Mouse (Mus musculus) limb, embryonic 15.5 days (tissue): ENCODE results near the gene Myocd. TPM values are rescaled to one million over a fixed set of nuclear protein-coding genes. Genes with fewer than 3 reads are reported as not detected.
A peak's percentile ranks its signal among the peaks of the same experiment; 100 is the strongest.

ENCODE experiments used
- ATAC-seq: fragments of 200-750 bp; cut with Nextera tagmentation; 2 replicates; pipeline ENCODE4 v1.8.0; 2017; ENCODE audit warnings: low read depth, moderate TSS enrichment; ENCODE audit not compliant: insufficient number of reproducible peaks, low FRiP score, low TSS enrichment
- H3K27ac ChIP-seq: fragments of 300-500 bp; sonication (generic); 2 replicates; pipeline ENCODE4 v1.5.1; 2015; ENCODE audit warnings: moderate library complexity, mild to moderate bottlenecking, inconsistent platforms
- H3K27me3 ChIP-seq: fragments of 300-500 bp; sonication (generic); 2 replicates; pipeline ENCODE4 v1.6.1; 2015; ENCODE audit warnings: inconsistent platforms
- H3K36me3 ChIP-seq: fragments of 300-500 bp; sonication (generic); 2 replicates; pipeline ENCODE4 v1.6.1; 2015; ENCODE audit warnings: inconsistent platforms
- H3K4me1 ChIP-seq: fragments of 300-500 bp; sonication (generic); 2 replicates; pipeline ENCODE4 v1.6.1; 2015; ENCODE audit warnings: inconsistent platforms
- H3K4me2 ChIP-seq: fragments of 300-500 bp; sonication (generic); 2 replicates; pipeline ENCODE4 v1.6.1; 2015; ENCODE audit warnings: mild to moderate bottlenecking, inconsistent platforms
- H3K4me3 ChIP-seq: fragments of 300-500 bp; sonication (generic); 2 replicates; pipeline ENCODE4 v1.5.1; 2015; ENCODE audit warnings: mild to moderate bottlenecking, inconsistent platforms
- H3K9ac ChIP-seq: fragments of 300-500 bp; sonication (generic); 2 replicates; pipeline ENCODE4 v1.6.1; 2015; ENCODE audit warnings: inconsistent platforms
- H3K9me3 ChIP-seq: fragments of 300-500 bp; sonication (generic); 2 replicates; pipeline ENCODE4 v1.6.1; 2016; ENCODE audit warnings: inconsistent platforms
- WGBS: fragments of 180-500 bp; shearing (Covaris S2); methylation state at CpG from one replicate; pipeline ENCODE4 v1.1.7; 2015; 5-methylcytosine and 5-hydroxymethylcytosine counted together
- polyA plus RNA-seq: library from polyadenylated mRNA; unstranded; fragments of >200 nt; fragmentation: Nextera tagmentation; extraction: Ambion mirVana; gene quantifications from 2 replicates; pipeline ENCODE4 v1.2.1, GENCODE M21; 2015

Gene Myocd
- polyA plus RNA-seq, 1 experiment from 2014 or later = 0.33 TPM

DNA sequence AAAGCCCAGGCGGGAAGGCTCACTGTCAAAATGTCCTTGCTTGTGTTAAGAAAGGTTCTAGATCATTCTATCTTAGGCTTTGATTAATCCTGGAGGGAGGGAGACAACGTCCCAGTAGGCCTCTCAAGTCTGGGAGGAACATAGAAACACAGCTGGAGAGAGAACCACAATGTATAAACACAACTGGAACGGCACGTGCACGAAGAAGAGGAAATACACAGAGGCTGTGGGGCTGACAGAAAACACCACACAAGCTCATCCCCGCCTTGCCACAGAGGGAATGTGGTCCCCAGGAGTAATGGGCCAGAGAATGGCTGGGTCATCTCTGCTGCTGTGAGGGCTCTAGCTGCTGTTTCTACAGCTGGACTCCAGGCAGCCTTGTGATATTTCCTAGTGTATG, 58.1 kb downstream of the Myocd start:
- Histone ChIP-seq H3K4me2 (no peak overlapping the region), H3K36me3 (no peaks in the 10 kb centered on the region), H3K9me3 (no peaks in the 10 kb centered on the region), H3K4me3 (no peak overlapping the region), H3K4me1 (no peaks in the 10 kb centered on the region), H3K27ac (no peak overlapping the region), H3K27me3 (no peaks in the 10 kb centered on the region), H3K9ac (no peak overlapping the region)
- no peak for ATAC-seq
- 80% methylated on average over 6 of the region's 6 CpGs for WGBS

DNA sequence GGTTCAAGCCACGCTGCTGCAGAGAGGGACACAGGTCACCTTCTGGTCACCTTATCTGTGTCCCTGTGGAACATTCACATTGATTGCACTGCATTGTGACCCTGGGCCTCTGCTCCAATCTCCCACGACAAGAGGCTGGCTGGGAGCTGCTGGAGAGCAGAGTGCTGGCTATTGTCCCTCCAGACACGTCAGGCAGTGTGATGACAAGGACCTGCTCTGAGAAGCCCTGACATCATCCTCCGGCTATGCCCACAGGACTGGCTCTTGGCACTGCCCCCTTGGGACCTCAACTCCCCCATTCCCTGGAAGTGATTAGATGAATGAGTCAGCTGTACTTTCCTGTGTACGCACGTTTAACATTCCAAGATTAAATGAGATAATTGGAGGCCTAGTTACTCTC, 60.3 kb downstream of the Myocd start:
- Histone ChIP-seq H3K27ac (no peak overlapping the region), H3K4me2 (no peak overlapping the region), H3K27me3 (no peaks in the 10 kb centered on the region), H3K4me1 (no peaks in the 10 kb centered on the region), H3K9me3 (no peaks in the 10 kb centered on the region), H3K4me3 (no peak overlapping the region), H3K36me3 (no peaks in the 10 kb centered on the region), H3K9ac (no peak overlapping the region)
- ATAC-seq = no peak
- WGBS = 57% methylated on average over 6 of the region's 6 CpGs

GRCm38 (mm10) chr11:65205306-65205705, 64.5 kb downstream of the Myocd start:
- H3K9ac ChIP-seq = no peak overlapping the region
- H3K27me3 ChIP-seq = no peaks in the 10 kb centered on the region
- 75% methylated on average over 5 of the region's 5 CpGs for WGBS
- no peak overlapping the region for H3K4me3 ChIP-seq
- no peaks in the 10 kb centered on the region for H3K36me3 ChIP-seq
- ATAC-seq = no peak
- H3K4me2 ChIP-seq = no peak overlapping the region
- no peaks in the 10 kb centered on the region for H3K9me3 ChIP-seq
- H3K27ac ChIP-seq = no peak overlapping the region
- no peaks in the 10 kb centered on the region for H3K4me1 ChIP-seq

DNA sequence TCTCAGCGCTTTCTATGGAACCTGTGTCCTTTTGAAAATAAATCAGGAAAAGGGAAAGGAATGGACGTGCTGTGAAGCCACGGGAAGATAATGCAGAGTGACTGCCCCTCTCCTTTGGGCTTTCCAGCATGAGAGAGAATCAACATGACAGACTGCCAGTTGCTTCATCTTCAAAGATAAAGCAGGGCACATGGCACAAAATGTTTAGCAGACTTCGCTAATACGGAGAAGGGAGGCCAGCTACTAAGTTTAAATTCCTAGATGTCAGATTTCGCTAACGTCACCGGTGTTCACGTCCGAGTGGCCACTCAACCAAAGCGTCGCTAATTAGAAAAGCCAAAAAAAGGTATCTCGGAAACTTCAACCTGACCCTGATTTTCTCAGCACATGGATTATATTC, 65.1 kb downstream of the Myocd start:
- no peaks in the 10 kb centered on the region for H3K36me3 ChIP-seq
- ATAC-seq = no peak
- H3K9me3 ChIP-seq = no peaks in the 10 kb centered on the region
- H3K27me3 ChIP-seq = no peaks in the 10 kb centered on the region
- H3K4me3 ChIP-seq = no peak overlapping the region
- H3K4me2 ChIP-seq = no peak overlapping the region
- H3K27ac ChIP-seq = no peak overlapping the region
- WGBS = 75% methylated on average over 13 of the region's 13 CpGs
- H3K9ac ChIP-seq = no peak overlapping the region
- no peaks in the 10 kb centered on the region for H3K4me1 ChIP-seq

GRCm38 (mm10) chr11:65203020-65203419, 66.8 kb downstream of the Myocd start:
- ATAC-seq = no peak
- no peaks in the 10 kb centered on the region for H3K27me3 ChIP-seq
- H3K9ac ChIP-seq = no peak overlapping the region
- 50% methylated on average over 1 of the region's 1 CpGs for WGBS
- no peaks in the 10 kb centered on the region for H3K36me3 ChIP-seq
- no peak overlapping the region for H3K4me2 ChIP-seq
- no peak overlapping the region for H3K27ac ChIP-seq
- H3K4me1 ChIP-seq = no peaks in the 10 kb centered on the region
- H3K4me3 ChIP-seq = no peak overlapping the region
- H3K9me3 ChIP-seq = no peaks in the 10 kb centered on the region

DNA sequence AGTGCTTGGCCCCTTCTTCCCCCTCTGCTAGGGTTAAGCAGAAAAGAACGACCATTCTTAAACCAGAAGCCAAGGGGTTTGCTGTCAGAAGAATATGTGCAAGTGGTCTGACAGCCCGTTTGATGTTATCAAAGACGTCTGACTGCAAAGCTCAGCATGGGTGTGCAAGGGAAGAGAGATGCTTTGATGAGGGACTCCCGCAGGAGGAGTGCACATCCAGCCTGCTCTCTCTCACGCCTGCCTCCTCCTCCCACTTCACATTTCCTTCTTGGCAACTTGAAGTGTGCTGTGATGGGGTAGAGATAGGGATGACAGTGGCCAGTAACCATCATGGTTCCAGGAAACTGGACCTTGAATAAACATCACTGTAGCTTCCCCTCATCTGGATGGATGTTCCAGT, 67.6 kb downstream of the Myocd start:
- Histone ChIP-seq H3K9ac (no peak overlapping the region), H3K4me2 (no peak overlapping the region), H3K27me3 (no peaks in the 10 kb centered on the region), H3K27ac (no peak overlapping the region), H3K4me3 (no peak overlapping the region), H3K4me1 (no peaks in the 10 kb centered on the region), H3K36me3 (no peaks in the 10 kb centered on the region), H3K9me3 (no peaks in the 10 kb centered on the region)
- no peak for ATAC-seq
- WGBS = 36% methylated on average over 5 of the region's 5 CpGs

- Histone ChIP-seq H3K4me1 (no peaks in the 10 kb centered on the region), H3K27ac (no peak overlapping the region), H3K27me3 (peaks cover 6% of the 10 kb centered on the region; the same call in 1 of the 2 replicates), H3K36me3 (no peaks in the 10 kb centered on the region), H3K4me2 (no peak overlapping the region), H3K9ac (no peak overlapping the region), H3K9me3 (no peaks in the 10 kb centered on the region), H3K4me3 (no peak overlapping the region)
- no peak for ATAC-seq
- WGBS = 80% methylated on average over 3 of the region's 3 CpGs
Measured at GRCm38 (mm10) chr11:65198026-65198425, 71.8 kb downstream of the Myocd start.

DNA sequence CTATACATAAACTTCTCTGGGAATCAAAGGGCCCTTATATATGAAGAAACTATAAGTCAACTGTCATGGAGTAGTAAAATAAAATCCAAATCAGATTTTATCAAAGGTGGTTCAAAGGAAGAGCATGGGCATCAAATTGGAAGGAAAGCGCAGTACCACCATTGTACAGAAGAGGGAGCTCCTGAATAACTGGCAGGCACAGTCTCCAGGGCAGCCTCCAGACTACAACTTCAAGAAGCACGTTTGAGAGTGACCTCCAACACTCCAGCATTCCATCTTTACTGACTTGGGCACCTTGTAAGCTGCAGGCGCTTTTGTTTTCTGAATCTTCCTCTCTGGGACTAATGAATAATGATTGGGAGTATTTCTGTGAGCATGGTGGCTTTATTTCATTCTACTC, 72.5 kb downstream of the Myocd start:
- no peak for ATAC-seq
- peaks cover 6% of the 10 kb centered on the region; the same call in 1 of the 2 replicates for H3K27me3 ChIP-seq
- no peak overlapping the region for H3K9ac ChIP-seq
- H3K36me3 ChIP-seq = no peaks in the 10 kb centered on the region
- H3K4me3 ChIP-seq = no peak overlapping the region
- no peak overlapping the region for H3K4me2 ChIP-seq
- no peak overlapping the region for H3K27ac ChIP-seq
- H3K4me1 ChIP-seq = no peaks in the 10 kb centered on the region
- H3K9me3 ChIP-seq = no peaks in the 10 kb centered on the region
- WGBS = 3% methylated on average over 3 of the region's 3 CpGs

DNA sequence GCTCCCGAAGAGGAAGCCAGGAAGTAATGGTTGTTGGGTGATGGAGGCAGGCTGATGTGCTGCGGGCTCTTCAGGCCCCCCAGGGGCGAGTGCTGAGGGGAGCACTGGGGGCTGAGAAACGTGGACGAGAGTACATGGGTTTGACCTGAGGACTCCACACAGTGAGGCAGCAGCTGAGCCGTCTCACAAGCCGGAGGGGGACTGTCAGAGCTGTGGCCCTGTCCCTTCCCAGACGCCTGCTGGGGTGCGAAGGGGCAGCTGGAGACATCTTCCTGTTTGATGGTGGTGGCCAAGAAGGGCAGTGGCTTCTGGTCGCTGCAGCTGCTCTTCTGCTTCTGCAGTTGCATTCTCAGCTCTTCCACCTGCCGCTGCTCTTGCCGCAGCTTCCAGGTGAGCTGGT, 82.8 kb downstream of the Myocd start:
- Histone ChIP-seq H3K27ac (no peak overlapping the region), H3K27me3 (no peaks in the 10 kb centered on the region), H3K9ac (no peak overlapping the region), H3K36me3 (no peaks in the 10 kb centered on the region), H3K4me3 (no peak overlapping the region), H3K4me1 (no peaks in the 10 kb centered on the region), H3K4me2 (no peak overlapping the region), H3K9me3 (no peaks in the 10 kb centered on the region)
- 79% methylated on average over 12 of the region's 12 CpGs for WGBS
- ATAC-seq = no peak

DNA sequence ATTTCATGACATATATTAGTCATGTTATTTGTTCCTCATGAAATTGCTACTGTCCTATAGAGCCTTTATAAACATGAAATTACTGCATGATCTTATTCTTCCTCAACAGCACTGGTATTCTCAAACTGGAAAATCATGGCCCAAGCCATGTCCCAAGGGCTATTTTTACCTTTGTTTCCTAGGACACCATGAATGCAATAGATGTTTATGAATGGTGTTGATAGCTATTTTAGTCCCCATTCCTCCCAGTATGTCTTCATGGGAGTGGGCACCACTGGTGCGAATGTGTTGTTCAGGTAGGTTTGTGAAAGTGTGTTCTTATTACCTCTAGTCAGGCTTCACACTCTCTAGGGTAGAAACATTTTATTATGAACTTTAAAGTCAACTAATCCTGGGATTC, 84.7 kb downstream of the Myocd start:
- H3K27me3 ChIP-seq = no peaks in the 10 kb centered on the region
- WGBS = 94% methylated on average over 1 of the region's 1 CpGs

GRCm38 (mm10) chr11:65170121-65170750, 99.6 kb downstream of the Myocd start:
- no peak overlapping the region for H3K4me2 ChIP-seq
- no peak for ATAC-seq
- no peak overlapping the region for H3K9ac ChIP-seq
- H3K36me3 ChIP-seq = no peaks in the 10 kb centered on the region
- no peak overlapping the region for H3K27ac ChIP-seq
- no peak overlapping the region for H3K4me3 ChIP-seq
- H3K4me1 ChIP-seq = no peaks in the 10 kb centered on the region
- 85% methylated on average over 4 of the region's 4 CpGs for WGBS
- H3K9me3 ChIP-seq = no peaks in the 10 kb centered on the region
- H3K27me3 ChIP-seq = no peaks in the 10 kb centered on the region

More for the DNA sequence above, 84.7 kb downstream of the Myocd start:
- H3K9ac ChIP-seq = no peak overlapping the region
- H3K4me3 ChIP-seq = no peak overlapping the region
- no peaks in the 10 kb centered on the region for H3K36me3 ChIP-seq
- no peaks in the 10 kb centered on the region for H3K4me1 ChIP-seq
- H3K9me3 ChIP-seq = no peaks in the 10 kb centered on the region
- no peak overlapping the region for H3K27ac ChIP-seq
- no peak overlapping the region for H3K4me2 ChIP-seq
- ATAC-seq = no peak

GRCm38 (mm10) chr11:65162767-65163120, 107.0 kb downstream of the Myocd start, which contains the start of gene Arhgap44:
Gene Arhgap44, minus strand, starts transcription at chr11:65162961.
- peak within 1 kb of the TSS; percentile 95 for H3K4me2 ChIP-seq
- ATAC-seq = peak; percentile 77
- no peak within 1 kb of the TSS for H3K27ac ChIP-seq
- H3K36me3 ChIP-seq = no peaks in the 10 kb centered on the region
- H3K27me3 ChIP-seq = peaks cover 13% of the 10 kb centered on the region
- peak within 1 kb of the TSS; percentile 73 for H3K9ac ChIP-seq
- H3K4me1 ChIP-seq = peaks cover 16% of the 10 kb centered on the region
- no peaks in the 10 kb centered on the region for H3K9me3 ChIP-seq
- peak within 1 kb of the TSS; percentile 85 for H3K4me3 ChIP-seq
- WGBS = under 1% methylated on average over 26 of the region's 27 CpGs
